Mouse (Mus musculus) embryonic fibroblast, embryonic 13.5 days (primary cell): ENCODE data around the gene Dst.

ENCODE experiments used
- CTCF ChIP-seq: IDR thresholded peaks from 2 replicates; pipeline ENCODE4 v1.5.1; 2011; ENCODE audit warnings: mild to moderate bottlenecking, control low read depth, low read length, moderate library complexity, borderline replicate concordance; ENCODE audit not compliant: insufficient read depth
- POLR2A ChIP-seq: IDR thresholded peaks from 2 replicates; pipeline ENCODE4 v1.6.1; 2011; ENCODE audit warnings: low read depth, mild to moderate bottlenecking, control low read depth, low read length, moderate library complexity

DNA sequence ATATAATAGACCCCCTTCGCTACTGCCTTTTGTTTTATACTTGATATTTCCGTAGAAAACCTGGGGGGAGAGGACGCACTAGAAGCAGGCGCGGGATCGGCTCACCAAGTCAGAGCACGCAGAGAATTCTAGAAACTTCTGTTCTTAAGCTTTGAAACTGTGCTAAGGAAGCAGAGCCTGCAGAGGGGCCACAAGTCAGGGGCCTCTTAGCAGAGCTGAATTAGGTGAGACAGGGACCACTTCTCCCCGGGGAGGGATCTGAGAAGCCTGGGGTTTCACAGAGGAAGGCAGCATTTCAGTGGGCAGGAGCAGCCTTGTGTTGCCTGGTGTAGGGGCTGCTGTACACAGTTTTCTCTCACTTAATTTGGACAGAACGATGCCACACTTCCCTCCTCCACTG is 115.1 kb downstream of the Dst start:
- TF ChIP-seq POLR2A = no peak
- no peak for TF ChIP-seq CTCF
